Mouse (Mus musculus) T-cell, adult 66 days (primary cell): ENCODE measurements around the gene Zfp14. TPM values are rescaled to one million over a fixed set of nuclear protein-coding genes. Genes with fewer than 3 reads are reported as not detected.

ENCODE experiments used
- total RNA-seq, 2 experiments: library from RNA; stranded (reverse); gene quantifications; 3 replicates in 1 of 2; 4 replicates in 1 of 2; pipeline ENCODE4 v1.2.4; 2023

Gene Zfp14
- total RNA-seq = 1 to 10 TPM; 5.5 to 6.3 TPM

DNA sequence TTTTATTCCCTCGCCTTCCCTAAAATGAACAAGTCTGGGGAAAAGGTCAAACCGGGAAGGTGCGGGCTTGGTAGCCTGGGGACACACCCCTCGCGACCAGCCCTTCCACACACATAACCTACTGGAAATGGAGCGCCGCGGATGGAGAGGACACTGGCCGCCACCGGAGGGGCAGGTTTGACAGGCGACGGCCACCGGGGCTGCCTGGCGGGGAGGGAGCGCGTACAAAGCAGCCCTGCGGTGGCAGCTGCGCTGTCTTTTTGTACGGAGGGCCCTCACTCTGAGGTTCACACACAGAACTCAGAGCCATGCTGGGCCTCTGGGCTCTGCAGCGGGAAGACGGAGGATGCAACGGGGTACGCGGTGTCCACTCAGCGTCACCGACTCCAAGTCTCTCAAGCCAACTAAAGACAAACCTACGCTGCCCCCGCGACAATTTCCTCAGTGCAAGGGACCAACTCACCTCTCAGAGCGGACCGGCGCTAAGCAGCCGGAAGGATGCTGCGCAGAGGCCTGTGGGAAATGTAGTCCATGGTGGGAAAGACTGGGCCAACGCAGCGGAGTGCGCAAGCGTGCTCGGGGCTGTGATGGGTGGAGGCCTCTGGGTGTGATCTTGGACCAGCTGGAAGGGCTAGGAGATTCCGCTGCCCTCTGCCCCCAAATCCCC lies at the start of gene Zfp14:
Gene Zfp14 (minus strand): TSS at position 499 of the 667 bp plus-strand sequence.

DNA sequence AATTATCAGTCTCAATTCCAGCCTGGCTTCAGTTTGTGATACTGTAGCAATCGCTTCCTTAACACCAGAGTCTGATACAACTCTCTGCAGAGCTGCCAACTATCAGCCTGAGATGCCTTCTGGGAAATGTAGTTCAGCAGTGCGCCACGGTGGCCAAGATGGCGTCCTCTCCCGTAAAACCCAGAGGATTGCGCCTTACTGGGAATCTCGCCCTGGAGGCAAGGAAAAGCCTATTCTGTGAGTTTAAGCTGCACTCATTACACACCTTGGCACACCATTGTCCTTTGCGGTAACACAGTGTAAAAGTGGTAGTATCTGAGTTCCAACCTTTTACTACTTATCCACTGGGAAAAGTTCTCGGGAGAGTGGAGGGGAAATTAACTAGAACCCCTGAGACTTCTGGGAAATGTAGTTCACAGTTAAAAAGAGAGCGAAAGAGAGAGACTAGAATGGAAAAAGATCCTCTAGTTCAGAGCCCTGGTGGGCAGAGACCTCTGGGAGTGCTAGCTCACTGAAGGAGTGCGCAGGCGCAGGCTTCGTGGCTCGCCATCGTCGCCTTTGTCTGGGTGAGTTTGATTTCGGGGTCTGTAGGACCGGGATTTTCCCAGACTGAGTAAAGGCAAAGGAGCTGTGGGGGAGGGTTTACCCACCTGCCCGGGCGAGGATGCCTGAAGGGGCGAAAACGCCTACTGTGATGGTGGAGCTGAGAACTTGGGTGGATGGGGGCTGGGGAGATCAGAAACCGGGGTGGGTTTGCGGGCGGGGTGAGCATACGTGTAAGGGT lies 43.7 kb upstream of the Zfp14 start, which contains the start of gene Zfp260:
Gene Zfp260 (plus strand): TSS at position 132 of the 784 bp plus-strand sequence.

DNA sequence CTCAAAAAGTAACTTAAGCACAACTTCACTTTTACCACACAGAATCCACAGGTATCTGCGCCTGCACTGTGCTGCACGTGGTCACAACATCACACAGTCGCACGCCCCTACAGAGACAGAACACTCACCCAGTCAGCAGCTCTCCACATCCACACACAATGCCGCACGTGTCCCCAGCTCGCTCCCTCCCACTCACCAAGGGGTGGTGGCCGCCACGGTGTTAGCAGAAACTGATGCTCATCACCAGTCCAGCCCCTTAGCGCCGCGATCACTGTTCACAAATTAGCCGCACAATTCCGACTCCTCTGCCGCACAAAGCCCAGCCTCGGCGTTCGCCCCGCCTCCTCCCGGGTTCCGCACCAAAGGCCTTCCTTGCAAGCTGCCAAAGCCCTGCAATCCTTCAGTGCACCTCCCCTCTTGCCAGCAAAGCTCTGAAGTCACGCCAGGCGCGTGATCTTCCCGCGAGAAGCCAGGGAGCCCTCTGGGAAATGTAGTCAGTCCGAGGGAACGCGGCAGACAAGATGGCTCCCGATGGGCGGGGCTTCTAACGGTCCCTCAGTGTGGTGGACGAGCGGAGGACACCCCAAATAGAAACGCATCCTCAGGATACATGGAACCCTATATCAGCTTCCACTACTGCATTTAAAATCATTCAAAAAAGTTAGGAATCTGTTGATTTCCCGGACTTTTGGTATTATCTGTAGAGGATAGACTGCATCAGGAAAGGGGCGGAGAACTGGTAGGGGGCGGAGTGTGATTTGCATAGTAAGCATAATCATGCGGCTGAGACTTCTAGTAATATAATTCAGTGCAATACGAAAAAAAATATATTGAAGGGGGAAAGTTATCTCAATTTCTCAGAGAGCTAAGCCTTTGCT lies 39.2 kb upstream of the Zfp14 start, which contains the start of the genes Gm26920 and Zfp566:
Gene Gm26920 (minus strand): TSS at position 319 of the 878 bp plus-strand sequence.
Gene Zfp566 (minus strand): TSS at position 436 of the 878 bp plus-strand sequence.

DNA sequence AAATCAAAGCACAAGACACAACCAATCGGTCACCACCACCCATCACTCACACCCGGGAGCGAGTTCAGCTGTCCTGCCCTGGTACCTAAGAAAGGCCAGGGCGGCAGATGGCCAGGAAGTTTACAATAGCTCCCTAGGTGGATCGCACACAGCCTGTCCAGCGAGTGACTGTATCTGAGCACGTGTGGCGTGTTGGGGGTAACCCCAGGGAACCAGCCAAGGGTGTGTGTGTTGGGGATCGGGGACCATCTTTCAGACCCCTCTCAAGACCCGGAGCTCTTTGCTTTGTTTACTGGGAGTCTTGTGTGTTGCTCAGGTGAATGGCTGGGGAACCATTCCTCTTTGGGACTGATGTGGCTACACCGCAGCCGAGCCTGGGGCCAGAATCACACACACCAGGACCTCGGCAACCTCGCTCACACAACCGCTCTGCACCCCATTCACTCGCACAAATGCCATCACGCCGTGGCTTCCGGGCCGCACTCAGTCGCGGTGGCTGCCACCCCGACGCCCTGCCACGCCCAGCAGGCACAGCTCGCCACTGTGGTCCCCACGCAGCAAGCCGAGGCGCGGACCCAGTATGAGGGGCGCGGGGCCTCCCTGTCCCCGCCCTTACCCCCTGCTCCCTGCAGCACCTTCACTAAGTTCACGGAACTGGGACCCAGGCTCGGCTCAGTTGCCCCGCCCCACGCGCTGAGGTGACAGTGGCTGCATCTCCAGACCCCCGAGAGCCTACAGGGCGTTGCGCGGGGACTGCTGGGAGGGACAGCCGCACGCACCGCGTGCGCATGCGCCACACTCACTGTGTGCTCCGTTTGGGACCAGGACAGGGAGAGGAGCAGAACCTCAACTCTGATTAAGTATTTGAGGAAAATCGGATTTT lies 21.2 kb upstream of the Zfp14 start, which contains the start of gene Zfp82:
Gene Zfp82 (minus strand): TSS at position 755 of the 883 bp plus-strand sequence.

Other genes starting within 250 kb of the Zfp14 start
- 10 to 100 TPM; 13.3 to 13.8 TPM for gene Zfp790, start 235.3 kb downstream of the Zfp14 start, total RNA-seq
- gene Zfp940, start 197.7 kb downstream of the Zfp14 start, total RNA-seq = 1 to 10 TPM; 6.9 to 7.2 TPM
- gene Zfp420, start 191.4 kb downstream of the Zfp14 start, total RNA-seq = 10 to 100 TPM; 21.1 to 23.9 TPM
- gene Zfp27, start 144.8 kb downstream of the Zfp14 start, total RNA-seq = 10 to 100 TPM in 1 of 2 experiments, 1 to 10 TPM in 1; 8.1 to 10.1 TPM
- gene Zfp383, start 143.2 kb downstream of the Zfp14 start, total RNA-seq = 1 to 10 TPM; 3.5 to 4.1 TPM
- gene Zfp74, start 97.3 kb downstream of the Zfp14 start, total RNA-seq = 10 to 100 TPM; 12.8 to 14.0 TPM
- 10 to 100 TPM; 20.8 to 22.1 TPM for gene Zfp568, start 67.4 kb downstream of the Zfp14 start, total RNA-seq
- 1 to 10 TPM; 5.5 to 7.1 TPM for gene Zfp82, start 21.5 kb upstream of the Zfp14 start, total RNA-seq
- not detected for gene Gm26920, start 39.0 kb upstream of the Zfp14 start, total RNA-seq
- gene Zfp566, start 39.1 kb upstream of the Zfp14 start, total RNA-seq = 10 to 100 TPM in 1 of 2 experiments, 1 to 10 TPM in 1; 7.1 to 10.5 TPM
- gene Zfp260, start 43.4 kb upstream of the Zfp14 start, total RNA-seq = 10 to 100 TPM; 50.5 to 60.3 TPM
- gene Zfp382, start 70.6 kb upstream of the Zfp14 start, total RNA-seq = 10 to 100 TPM; 11.6 to 16.6 TPM
- gene Zfp146, start 118.4 kb upstream of the Zfp14 start, total RNA-seq = 10 to 100 TPM; 53.4 to 56.2 TPM
- gene Cox7a1, start 132.8 kb upstream of the Zfp14 start, total RNA-seq = 1 to 10 TPM in 1 of 2 experiments, not detected in 1; 1.8 TPM
- gene Capns1, start 147.4 kb upstream of the Zfp14 start, total RNA-seq = 100 to 1,000 TPM; 155 to 167 TPM
- gene Polr2i, start 180.6 kb upstream of the Zfp14 start, total RNA-seq = 10 to 100 TPM; 35.1 to 43.9 TPM
- 10 to 100 TPM; 26.0 to 27.3 TPM for gene Tbcb, start 180.9 kb upstream of the Zfp14 start, total RNA-seq
- gene Ovol3, start 184.3 kb upstream of the Zfp14 start, total RNA-seq = not detected
- gene Thap8, start 228.7 kb upstream of the Zfp14 start, total RNA-seq = 1 to 10 TPM in 1 of 2 experiments, under 1 TPM in 1; 0.44 to 1.3 TPM
- 1 to 10 TPM; 4.0 to 8.4 TPM for gene Wdr62, start 229.0 kb upstream of the Zfp14 start, total RNA-seq
- under 1 TPM; 0.64 to 0.65 TPM for gene Clip3, start 240.3 kb upstream of the Zfp14 start, total RNA-seq